Mouse (Mus musculus) retina, embryonic 14.5 days (tissue): ENCODE measurements around the gene Zdbf2.
A peak's percentile ranks its signal among the peaks of the same experiment; 100 is the strongest.

ENCODE experiments used
- DNase-seq: peaks from one replicate; pipeline ENCODE4 v3.0.0-alpha.2; 2015; ENCODE audit warnings: low spot score

Zdbf2 gene

GRCm38 (mm10) chr1:63272741-63273338, at the start of gene Zdbf2:
Gene Zdbf2, plus strand, starts transcription at chr1:63273265.
- peak; percentile 69 for DNase-seq

- no peak for DNase-seq
These were observed 48.1 kb upstream of the Zdbf2 start for GRCm38 (mm10) chr1:63225009-63225408.

- DNase-seq, result peak; percentile 39
These were observed 47.2 kb upstream of the Zdbf2 start for GRCm38 (mm10) chr1:63225890-63226289.

GRCm38 (mm10) chr1:63227241-63227640, 45.8 kb upstream of the Zdbf2 start:
- no peak for DNase-seq

- DNase-seq, result peak; percentile 12
These were observed 35.7 kb upstream of the Zdbf2 start for GRCm38 (mm10) chr1:63237371-63237770.

- no peak for DNase-seq
These were observed 33.8 kb upstream of the Zdbf2 start for GRCm38 (mm10) chr1:63239305-63239704.

GRCm38 (mm10) chr1:63239751-63240150, 33.3 kb upstream of the Zdbf2 start:
- DNase-seq, result no peak

GRCm38 (mm10) chr1:63243854-63244253, 29.2 kb upstream of the Zdbf2 start:
- no peak for DNase-seq

- DNase-seq, result peak; percentile 72
These were observed 26.1 kb upstream of the Zdbf2 start for GRCm38 (mm10) chr1:63246862-63247521.

GRCm38 (mm10) chr1:63247831-63248359, 25.2 kb upstream of the Zdbf2 start:
- DNase-seq, result peak; percentile 48

GRCm38 (mm10) chr1:63248360-63248851, 24.7 kb upstream of the Zdbf2 start:
- peak; percentile 53 for DNase-seq

- DNase-seq, result peak; percentile 24
These were observed 23.8 kb upstream of the Zdbf2 start for GRCm38 (mm10) chr1:63249261-63249660.

GRCm38 (mm10) chr1:63252351-63253209, 20.5 kb upstream of the Zdbf2 start:
- DNase-seq, result peak; percentile 63

GRCm38 (mm10) chr1:63253291-63253690, 19.8 kb upstream of the Zdbf2 start:
- DNase-seq, result no peak

- DNase-seq, result no peak
These were observed 18.0 kb upstream of the Zdbf2 start for GRCm38 (mm10) chr1:63255101-63255500.

- peak; percentile 23 for DNase-seq
These were observed 17.0 kb upstream of the Zdbf2 start for GRCm38 (mm10) chr1:63256083-63256482.

- no peak for DNase-seq
These were observed 14.6 kb upstream of the Zdbf2 start for GRCm38 (mm10) chr1:63258501-63258900.

GRCm38 (mm10) chr1:63259271-63259830, 13.7 kb upstream of the Zdbf2 start:
- DNase-seq, result peak; percentile 41

- DNase-seq, result peak; percentile 49
These were observed 12.9 kb upstream of the Zdbf2 start for GRCm38 (mm10) chr1:63259916-63260741.

- DNase-seq, result no peak
These were observed 12.4 kb upstream of the Zdbf2 start for GRCm38 (mm10) chr1:63260742-63261033.

GRCm38 (mm10) chr1:63261041-63261590, 11.9 kb upstream of the Zdbf2 start:
- DNase-seq, result peak; percentile 20
